Mouse (Mus musculus) WW6 (cell line): Measurements from ENCODE around the gene Jmjd4.
A peak's percentile ranks its signal among the peaks of the same experiment; 100 is the strongest.

Experiments used
- DNase-seq: peaks from one replicate; pipeline ENCODE4 v3.0.0-alpha.2; 2013; ENCODE audit warnings: low read depth, low spot score

Jmjd4 gene

DNA sequence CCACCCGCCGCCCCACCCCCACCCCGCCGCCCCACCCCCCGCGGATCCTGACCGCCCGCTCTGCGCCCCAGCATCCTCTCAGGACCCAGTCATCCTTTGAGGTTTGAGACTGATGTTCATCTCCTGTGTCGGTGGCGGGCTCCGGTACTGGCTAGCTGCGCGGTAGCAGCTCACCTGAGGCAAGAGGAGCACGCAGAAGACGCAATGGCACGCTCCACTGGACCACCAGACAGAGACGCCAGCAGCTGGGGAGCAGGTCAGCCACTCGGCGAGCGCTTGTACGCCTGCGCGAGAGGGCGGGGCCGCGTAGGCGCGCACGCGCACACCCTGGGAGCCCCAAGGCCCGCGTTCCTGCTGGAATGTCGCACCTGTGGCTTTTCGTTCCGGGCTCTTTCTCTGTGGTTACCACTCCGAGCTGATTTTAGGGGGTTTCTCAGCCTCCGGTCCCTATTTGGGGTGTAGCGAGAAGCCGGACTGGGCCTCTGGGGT lies at the start of gene Jmjd4:
Gene Jmjd4, plus strand, starts transcription at position 305 of the 489 bp plus-strand sequence.
- DNase-seq: peak; percentile 94

DNA sequence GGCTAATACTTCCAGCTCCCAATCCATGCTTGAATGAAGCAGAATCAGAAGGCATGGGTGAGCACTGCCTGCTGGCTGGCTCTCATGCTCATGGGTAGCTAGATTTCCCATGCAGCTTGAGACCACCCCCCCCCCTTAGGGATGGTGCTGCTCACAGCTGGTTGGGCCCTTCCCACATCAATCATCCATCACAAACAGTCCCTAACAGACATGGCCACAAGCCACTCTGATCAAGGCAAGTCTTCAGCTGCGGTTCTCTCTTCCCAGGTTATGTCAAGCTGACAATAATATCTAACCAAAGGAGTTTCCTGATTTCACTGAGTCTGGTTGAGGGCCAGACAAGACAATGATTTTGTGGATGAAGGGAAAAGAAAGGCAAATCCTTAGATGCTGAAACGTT lies 49.0 kb upstream of the Jmjd4 start:
- no peak for DNase-seq

DNA sequence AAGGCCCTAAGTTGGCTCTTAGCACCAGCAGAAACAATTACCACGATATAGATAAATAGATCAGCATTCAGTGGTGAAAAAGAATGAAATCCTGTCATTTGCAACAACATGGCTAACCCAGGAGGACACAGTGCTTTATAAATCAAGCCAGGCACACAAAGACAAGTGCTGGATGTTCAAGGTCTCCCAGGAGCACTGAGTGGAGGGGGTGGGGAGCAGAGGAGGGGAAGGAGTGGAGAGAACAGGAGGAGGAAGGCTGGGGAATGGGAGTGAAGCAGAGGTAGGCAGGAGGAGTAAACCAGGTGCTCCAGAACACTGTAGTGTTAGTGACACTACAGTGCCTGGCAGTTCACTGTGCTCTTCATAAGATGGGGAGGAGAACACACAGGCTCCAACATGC lies 44.1 kb upstream of the Jmjd4 start:
- no peak for DNase-seq

GRCm38 (mm10) chr11:59410851-59411250 lies 39.0 kb upstream of the Jmjd4 start:
- DNase-seq: no peak

DNA sequence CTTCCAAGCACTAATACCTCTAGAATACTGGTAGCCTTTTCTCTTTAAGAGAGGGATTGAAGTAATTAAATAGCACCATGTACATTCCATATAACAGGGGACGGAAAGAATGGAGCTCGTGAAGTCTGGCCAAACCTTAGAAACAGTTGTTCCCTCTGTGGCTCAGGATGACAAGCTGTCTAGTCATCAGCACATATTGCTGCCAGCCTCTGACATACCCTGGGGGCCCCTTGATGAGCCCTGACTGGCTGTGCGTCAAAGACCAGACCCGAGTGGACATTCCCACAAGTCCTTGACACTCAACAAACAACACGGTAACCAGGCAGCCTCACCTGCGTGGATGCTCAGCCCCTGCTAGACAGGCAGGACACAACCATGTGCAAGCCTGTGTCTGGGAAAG lies 37.8 kb upstream of the Jmjd4 start:
- DNase-seq: no peak

- DNase-seq: no peak
These were observed 36.6 kb upstream of the Jmjd4 start for GRCm38 (mm10) chr11:59412999-59413863.

- no peak for DNase-seq
These were observed 31.1 kb upstream of the Jmjd4 start for GRCm38 (mm10) chr11:59418708-59419107.

GRCm38 (mm10) chr11:59421436-59421835 lies 28.4 kb upstream of the Jmjd4 start:
- no peak for DNase-seq

DNA sequence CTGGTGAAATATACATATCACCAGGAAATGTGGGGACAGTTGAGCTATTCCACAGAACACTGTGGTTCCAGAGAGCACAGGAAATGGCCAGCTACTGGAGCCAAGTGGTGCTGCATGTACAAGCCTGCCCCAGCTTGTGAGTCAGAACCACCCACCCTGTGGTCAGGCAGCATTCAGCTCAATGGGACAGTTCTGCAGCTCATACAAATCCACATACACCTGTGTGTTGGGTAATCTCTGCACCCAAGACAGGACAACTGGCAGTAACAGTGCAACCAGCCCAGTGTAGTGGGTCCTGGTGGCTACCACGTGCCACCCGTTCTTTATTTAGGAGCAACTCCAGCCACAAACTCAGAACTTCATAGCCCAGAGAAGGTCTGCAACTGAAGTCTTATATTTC lies 27.9 kb upstream of the Jmjd4 start:
- DNase-seq: no peak

DNA sequence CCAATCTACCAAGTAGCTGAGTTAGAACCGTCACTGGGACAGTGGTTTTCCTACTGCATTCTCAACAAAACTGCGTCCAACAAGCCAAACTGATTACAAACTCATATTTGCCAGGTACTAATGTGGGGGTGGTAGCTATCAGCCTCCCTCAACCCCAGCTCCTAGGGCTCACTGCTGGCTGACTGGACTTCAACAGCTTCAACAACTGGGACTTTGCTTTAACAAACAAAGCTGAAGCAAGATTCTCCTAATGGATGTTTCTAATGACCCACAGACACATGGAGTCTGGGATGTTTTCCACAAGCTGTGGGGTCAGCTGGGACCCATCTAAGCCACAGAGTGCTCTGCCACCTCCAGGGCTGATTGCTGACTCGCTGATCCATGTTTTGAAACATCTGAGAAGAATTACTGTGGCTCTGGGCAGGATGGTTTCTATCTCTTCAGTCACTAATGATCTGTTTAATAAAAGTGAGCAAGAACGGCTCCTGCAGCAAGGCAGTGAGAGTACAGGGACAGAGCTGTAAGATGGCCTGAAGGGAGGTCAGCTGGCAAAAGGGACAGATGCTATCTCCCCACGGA lies 26.7 kb upstream of the Jmjd4 start:
- no peak for DNase-seq

DNA sequence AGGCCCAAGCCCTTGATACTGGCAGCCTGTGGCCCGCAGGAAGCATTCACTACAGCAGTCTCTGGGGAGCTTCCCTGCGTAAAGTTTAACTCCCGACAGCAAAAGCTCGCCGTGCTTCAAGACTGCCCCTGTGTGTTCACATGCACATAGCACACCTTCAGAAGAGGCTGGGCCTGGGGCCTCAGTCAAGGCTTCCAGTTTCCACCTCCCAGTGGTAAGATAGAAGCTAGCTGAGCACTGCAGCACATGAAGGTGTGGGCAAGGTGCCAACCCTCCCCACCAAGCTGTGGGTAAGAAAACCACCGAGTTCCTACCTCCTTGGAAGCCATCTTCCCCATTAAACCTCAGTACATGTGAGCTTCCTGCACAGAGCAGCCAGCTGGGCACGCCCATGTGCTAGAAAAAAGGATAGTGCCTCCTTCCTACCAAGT lies 24.2 kb upstream of the Jmjd4 start:
- no peak for DNase-seq

- no peak for DNase-seq
These were observed 21.7 kb upstream of the Jmjd4 start for GRCm38 (mm10) chr11:59428057-59428660.

GRCm38 (mm10) chr11:59429959-59430358 lies 19.9 kb upstream of the Jmjd4 start:
- no peak for DNase-seq

DNA sequence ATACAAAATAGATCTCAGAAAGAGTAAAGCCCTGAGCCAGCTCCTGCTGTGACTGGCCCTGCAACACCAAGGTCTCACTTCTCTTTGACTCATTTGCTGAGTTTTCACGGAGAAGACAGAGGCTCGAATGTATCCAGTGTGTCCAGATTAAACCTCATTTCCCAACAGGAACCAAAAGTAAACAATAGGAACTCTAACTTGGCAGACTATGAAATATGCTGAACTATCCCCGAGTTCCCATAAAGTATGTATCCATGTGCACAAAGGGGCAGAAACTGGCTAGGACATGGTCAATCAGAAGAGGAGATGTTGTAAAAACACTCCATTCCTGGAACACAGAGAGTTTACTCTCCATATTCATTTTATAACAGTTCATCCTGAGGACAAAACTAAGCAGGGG lies 17.6 kb upstream of the Jmjd4 start:
- no peak for DNase-seq

DNA sequence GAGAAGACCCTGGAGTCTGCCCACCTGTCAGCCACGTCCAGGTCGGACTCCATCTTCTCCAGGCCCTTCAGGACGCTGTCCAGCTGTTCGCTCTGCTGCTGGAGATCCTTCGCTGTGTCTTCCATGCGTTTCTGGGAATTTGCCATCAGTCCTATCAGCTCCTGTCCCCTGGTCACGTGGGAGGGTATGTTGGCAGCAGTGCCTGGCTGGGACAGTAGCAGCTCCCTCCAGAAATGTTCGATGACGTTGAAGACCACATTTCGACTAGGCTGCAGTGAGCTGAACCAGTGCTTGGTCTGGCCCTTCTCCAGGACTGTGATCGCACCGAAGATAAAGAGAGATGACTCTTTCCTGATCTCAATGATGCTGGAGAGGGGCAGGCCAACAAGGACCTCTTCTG lies 11.9 kb upstream of the Jmjd4 start:
- no peak for DNase-seq

- DNase-seq: no peak
These were observed 6.7 kb upstream of the Jmjd4 start for GRCm38 (mm10) chr11:59443102-59443501.

DNA sequence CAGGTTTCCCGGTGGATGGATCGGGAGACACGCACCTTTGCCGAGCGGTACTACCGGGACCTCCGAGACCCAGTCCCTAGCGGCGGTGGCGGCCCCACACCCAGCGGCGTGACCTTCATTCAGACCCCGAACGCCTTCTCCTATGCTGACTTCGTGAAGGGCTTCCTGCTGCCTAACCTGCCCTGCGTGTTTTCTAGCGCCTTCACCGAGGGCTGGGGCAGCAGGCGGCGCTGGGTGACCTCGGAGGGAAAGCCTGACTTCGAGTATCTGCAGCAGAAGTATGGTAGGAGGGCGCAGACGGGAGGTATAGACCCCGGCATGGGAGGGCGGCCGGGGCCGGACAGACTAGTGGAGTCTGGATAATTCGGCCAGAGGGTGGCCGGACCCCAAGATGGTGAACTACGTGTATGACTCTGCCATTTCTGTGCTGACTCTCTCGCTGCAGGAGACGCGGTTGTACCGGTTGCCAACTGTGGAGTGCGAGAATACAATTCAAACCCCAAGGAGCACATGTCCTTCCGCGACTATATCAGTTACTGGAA lies 456 bp downstream of the Jmjd4 start:
- no peak for DNase-seq

- DNase-seq: no peak
These were observed 1.2 kb downstream of the Jmjd4 start, which contains the start of gene Snap47 for GRCm38 (mm10) chr11:59451086-59451485. Gene Snap47 (minus strand): TSS chr11:59451186.

DNA sequence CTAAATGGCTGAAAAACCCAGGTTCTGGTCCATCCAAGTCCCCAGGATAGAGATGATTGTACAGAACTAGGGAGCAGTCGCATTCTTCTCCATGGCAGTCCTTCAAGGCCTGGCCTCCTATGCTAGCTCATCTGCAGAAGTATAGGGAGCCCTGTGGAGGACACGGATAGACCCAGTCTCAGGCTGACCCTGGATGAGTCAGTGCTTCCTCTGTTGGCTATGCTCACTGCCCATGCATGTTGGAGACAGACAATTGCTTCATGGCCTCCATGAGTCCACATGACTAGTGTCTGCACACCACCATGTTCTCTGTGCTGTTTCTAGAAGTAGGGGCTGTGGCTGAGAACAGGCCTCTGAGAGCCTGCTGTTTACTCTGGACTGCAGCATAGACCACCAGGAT lies 6.5 kb downstream of the Jmjd4 start:
- no peak for DNase-seq

DNA sequence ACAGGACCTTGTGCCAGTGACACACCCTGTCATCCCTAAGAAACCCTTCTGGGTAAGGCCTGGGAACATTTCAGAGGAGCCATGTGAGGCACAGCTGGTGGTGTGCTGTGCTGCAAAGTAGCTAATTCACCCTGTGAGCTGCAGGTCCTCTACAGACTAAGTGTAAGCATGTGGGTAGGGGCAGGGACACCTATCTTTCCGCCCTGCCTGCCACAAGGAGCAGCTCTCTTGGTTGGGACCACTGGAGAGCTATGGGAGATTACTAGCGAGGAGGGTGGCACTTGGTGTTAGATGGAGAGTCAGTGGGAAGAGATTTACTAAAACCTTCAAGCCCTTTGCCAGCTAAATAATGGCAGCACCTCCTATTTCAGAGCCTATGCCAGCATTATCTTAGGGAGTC lies 7.0 kb downstream of the Jmjd4 start:
- no peak for DNase-seq

DNA sequence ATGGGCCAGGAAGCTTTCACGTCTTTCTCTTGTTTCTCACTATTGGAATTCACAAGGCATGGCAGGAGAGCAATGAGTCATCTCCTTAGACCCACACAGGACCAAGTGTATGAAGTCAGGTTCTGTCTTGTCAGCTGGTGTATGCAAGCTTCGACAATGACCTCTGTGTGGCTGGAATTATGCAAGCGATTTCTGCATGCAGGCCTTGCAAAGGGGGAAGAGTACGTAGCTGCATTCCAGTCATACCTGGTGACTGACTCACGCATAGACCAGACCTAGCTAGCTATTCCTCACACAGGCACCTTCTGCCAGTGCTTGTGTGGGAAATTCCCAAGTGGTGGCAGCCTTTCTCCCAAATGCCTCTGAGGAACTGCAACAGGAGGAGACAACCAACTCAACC lies 9.1 kb downstream of the Jmjd4 start:
- peak; percentile 34 for DNase-seq

- no peak for DNase-seq
These were observed 10.6 kb downstream of the Jmjd4 start for GRCm38 (mm10) chr11:59460459-59460858.
